Mouse (Mus musculus): ENCODE data around the gene Cdkl1.

GRCm38 (mm10) chr12:69729246-69729645 lies 61.8 kb downstream of the Cdkl1 start:
- TF ChIP-seq CTCF (conservative IDR thresholded peaks at IDR 0.05 in 1 of 2, IDR thresholded peaks at IDR 0.05 in 1 of 2; ENCODE audit: low read depth in 2 of 2, low read length in 2 of 2) (no peak), RAD21 (IDR thresholded peaks at IDR 0.05; ENCODE audit: low read depth, low read length) (no peak), EP300 (IDR thresholded peaks at IDR 0.05; ENCODE audit: low read length) (no peak), CHD2 (IDR thresholded peaks at IDR 0.05; ENCODE audit: low read length) (no peak), KAT2A (IDR thresholded peaks at IDR 0.05; ENCODE audit: insufficient replicate concordance, low read length) (no peak), USF2 (conservative IDR thresholded peaks at IDR 0.05; ENCODE audit: low read depth, low read length) (no peak)
